Mouse (Mus musculus) embryo, embryonic 11 days (tissue): ENCODE measurements at regions not wholly inside any gene's neighbourhood (a gene's known extent, or its start where the extent isn't known, plus 50 kb on each side); places are given as distances from the start of the nearest gene placed in this dataset.

Source experiments
- DNase-seq: peaks from one replicate; pipeline ENCODE4 v3.0.0-alpha.2; 2015

- DNase-seq = no peak
Observed at GRCm38 (mm10) chr11:51911481-51911880, 54.0 kb upstream of the Jade2 start.

- no peak for DNase-seq
Observed at GRCm38 (mm10) chr11:51915656-51916032, 51.8 kb upstream of the Cdkn2aipnl start.

- DNase-seq = peak; percentile 75
Observed at GRCm38 (mm10) chr11:51916033-51916929, 51.2 kb upstream of the Cdkn2aipnl start.
